Mouse (Mus musculus) limb, embryonic 11.5 days (tissue): Measurements from ENCODE around the gene Dync2h1. TPM values are rescaled to one million over a fixed set of nuclear protein-coding genes. Genes with fewer than 3 reads are reported as not detected.
"Not testable (repeated sequence)": the region's sequence is repeated elsewhere in the genome, so short reads cannot be mapped to it uniquely, and the experiment has no call there.

Experiments
- ATAC-seq: fragments of 200-750 bp; cut with Nextera tagmentation; 2 replicates; pipeline ENCODE4 v1.8.0; 2017; ENCODE audit warnings: low read depth; ENCODE audit not compliant: insufficient number of reproducible peaks, low FRiP score, low TSS enrichment
- DNase-seq: peaks from one replicate; pipeline ENCODE4 v3.0.0-alpha.2; 2015; ENCODE audit warnings: low spot score
- H3K27ac ChIP-seq: fragments of 300-500 bp; sonication (generic); replicated peaks from 2 replicates; pipeline ENCODE4 v1.5.1; 2014; ENCODE audit warnings: low read depth, mild to moderate bottlenecking, low read length
- H3K27me3 ChIP-seq: fragments of 300-500 bp; sonication (generic); 2 replicates; pipeline ENCODE4 v1.6.1; 2014; ENCODE audit warnings: mild to moderate bottlenecking, low read length, mixed read lengths; ENCODE audit not compliant: control insufficient read depth, insufficient read depth
- H3K36me3 ChIP-seq: fragments of 300-500 bp; sonication (generic); 2 replicates; pipeline ENCODE4 v1.6.1; 2014; ENCODE audit warnings: mild to moderate bottlenecking, low read length, moderate library complexity, mixed read lengths; ENCODE audit not compliant: control insufficient read depth, insufficient read depth
- H3K4me1 ChIP-seq: fragments of 300-500 bp; sonication (generic); 2 replicates; pipeline ENCODE4 v1.6.1; 2014; ENCODE audit warnings: low read length, mixed read lengths; ENCODE audit not compliant: control insufficient read depth, insufficient read depth
- H3K4me2 ChIP-seq: fragments of 300-500 bp; sonication (generic); 2 replicates; pipeline ENCODE4 v1.6.1; 2014; ENCODE audit warnings: low read depth, mild to moderate bottlenecking, moderate library complexity; ENCODE audit not compliant: severe bottlenecking
- H3K4me3 ChIP-seq: fragments of 300-500 bp; sonication (generic); 2 replicates; pipeline ENCODE4 v1.5.1; 2014; ENCODE audit warnings: low read depth, low read length
- H3K9ac ChIP-seq: fragments of 300-500 bp; sonication (generic); 2 replicates; pipeline ENCODE4 v1.6.1; 2014; ENCODE audit warnings: mild to moderate bottlenecking, low read length
- H3K9me3 ChIP-seq: fragments of 300-500 bp; sonication (generic); 2 replicates; pipeline ENCODE4 v1.6.1; 2016; ENCODE audit warnings: low read length; ENCODE audit not compliant: control insufficient read depth
- WGBS: fragments of 180-500 bp; shearing (Covaris S2); extraction: QIAGEN DNeasy Blood & Tissue Kit; methylation state at CpG from one replicate; pipeline ENCODE4 v1.1.7; 2014; 5-methylcytosine and 5-hydroxymethylcytosine counted together
- polyA plus RNA-seq: library from polyadenylated mRNA; unstranded; fragments of >200 nt; fragmentation: Nextera tagmentation; extraction: Ambion mirVana; gene quantifications from 2 replicates; pipeline ENCODE4 v1.2.1, GENCODE M21; 2014

The Dync2h1 gene
- 22.6 and 23.0 TPM in 2 replicates for polyA plus RNA-seq

DNA sequence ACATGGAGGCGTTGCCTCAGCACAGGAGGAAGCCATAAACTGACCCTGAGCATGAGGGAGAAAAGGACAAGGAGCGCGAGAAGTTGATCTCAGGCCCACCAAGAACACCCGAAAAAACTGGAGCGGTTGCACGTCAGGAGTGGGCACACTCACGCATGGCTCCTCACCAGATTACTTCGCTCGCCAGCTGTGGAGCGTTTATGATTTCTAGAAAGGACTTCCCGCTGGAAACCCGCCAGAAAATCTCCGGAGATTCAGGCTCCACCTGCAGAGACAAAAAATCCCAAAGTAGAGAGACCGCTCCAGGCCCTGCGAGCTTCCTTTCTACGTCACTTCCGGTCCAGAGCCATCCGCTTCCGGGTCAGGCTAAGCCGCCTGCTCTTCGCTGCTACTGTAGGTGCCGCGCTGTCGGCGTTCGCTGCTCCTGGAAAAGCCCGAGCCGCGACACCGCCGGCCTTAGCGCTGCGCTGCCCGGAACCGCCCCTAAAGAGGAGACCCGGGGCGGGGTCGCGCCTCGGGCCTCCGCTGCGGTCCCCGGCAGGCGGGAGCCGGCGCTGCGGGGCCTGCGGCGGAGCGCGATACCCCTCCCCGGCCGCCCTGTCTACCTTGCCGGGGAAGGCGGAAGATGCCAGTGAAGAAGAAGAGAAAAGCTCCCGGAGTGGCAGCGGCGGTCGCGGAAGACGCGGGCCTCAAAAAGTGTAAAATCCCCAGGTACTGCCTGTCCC lies at the start of gene Dync2h1, which contains the start of gene Dcun1d5:
TSS of gene Dync2h1 (minus strand) at position 275 of the 725 bp plus-strand sequence.
TSS of gene Dcun1d5 (plus strand) at position 349 of the 725 bp plus-strand sequence.
- DNase-seq, result peak; percentile 92

DNA sequence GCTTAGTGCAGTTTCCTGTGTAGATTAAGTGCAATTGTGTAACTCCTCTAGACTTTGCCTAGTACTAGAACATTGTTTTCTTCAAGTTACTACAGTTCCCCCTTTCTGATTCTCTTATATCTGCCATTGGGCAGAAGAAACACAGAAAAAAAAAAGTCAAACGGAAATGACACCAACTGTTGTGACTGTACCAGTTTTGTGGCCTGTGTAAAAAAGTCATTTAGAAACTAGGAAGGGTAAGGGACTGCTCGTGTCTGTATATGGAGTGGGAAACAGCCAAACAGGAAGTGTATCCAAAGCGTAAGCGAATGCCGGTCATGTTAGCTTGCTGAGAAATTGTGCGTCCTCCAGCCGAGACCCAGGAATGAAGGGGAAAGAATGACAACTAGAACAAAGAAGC lies 37.2 kb upstream of the Dync2h1 start:
- Histone ChIP-seq H3K4me3 (no peak overlapping the region), H3K4me1 (no peaks in the 10 kb centered on the region), H3K27me3 (no peaks in the 10 kb centered on the region), H3K4me2 (no peak overlapping the region), H3K27ac (no peak overlapping the region), H3K9ac (no peak overlapping the region), H3K36me3 (no peaks in the 10 kb centered on the region), H3K9me3 (no peaks in the 10 kb centered on the region)
- no peak for DNase-seq
- 88% methylated on average over 7 of the region's 7 CpGs for WGBS
- ATAC-seq, result no peak

More for the DNA sequence above, at the start of gene Dync2h1, which contains the start of gene Dcun1d5:
- WGBS, result under 1% methylated on average over 54 of the region's 62 CpGs
- Histone ChIP-seq H3K36me3 (no peaks in the 10 kb centered on the region; the same call in 1 of the 2 replicates), H3K4me3 (peak within 1 kb of the TSS; percentile 88), H3K9ac (peak within 1 kb of the TSS; percentile 84), H3K27me3 (no peaks in the 10 kb centered on the region), H3K27ac (peak within 1 kb of the TSS; percentile 94), H3K4me2 (peak within 1 kb of the TSS; percentile 72), H3K4me1 (no peaks in the 10 kb centered on the region), H3K9me3 (no peaks in the 10 kb centered on the region)
- peak; percentile 99 for ATAC-seq

DNA sequence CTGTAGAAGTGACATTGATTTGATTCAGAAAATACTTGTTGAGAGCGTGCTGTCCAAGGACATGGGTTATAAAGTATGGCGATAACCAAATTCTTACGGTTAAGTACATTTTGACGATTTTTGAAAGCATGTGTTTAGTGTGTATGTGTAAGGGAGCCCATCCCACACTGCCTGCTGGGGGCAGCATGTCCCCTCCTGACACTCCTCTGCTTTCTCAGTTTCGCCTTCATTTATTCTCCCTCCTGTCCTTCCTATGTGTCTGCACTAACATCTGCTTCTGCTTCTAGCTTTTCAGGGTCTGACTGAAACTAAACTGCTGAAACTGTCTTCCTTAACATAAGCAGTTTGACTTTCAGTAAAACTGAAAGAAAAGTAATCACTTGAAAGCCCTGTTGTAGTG lies 36.8 kb upstream of the Dync2h1 start:
- Histone ChIP-seq H3K9ac (no peak overlapping the region), H3K4me2 (no peak overlapping the region), H3K27ac (no peak overlapping the region), H3K27me3 (no peaks in the 10 kb centered on the region), H3K4me1 (no peaks in the 10 kb centered on the region), H3K9me3 (no peaks in the 10 kb centered on the region), H3K36me3 (no peaks in the 10 kb centered on the region), H3K4me3 (no peak overlapping the region)
- no peak for DNase-seq
- 88% methylated on average over 5 of the region's 5 CpGs for WGBS
- ATAC-seq, result no peak

DNA sequence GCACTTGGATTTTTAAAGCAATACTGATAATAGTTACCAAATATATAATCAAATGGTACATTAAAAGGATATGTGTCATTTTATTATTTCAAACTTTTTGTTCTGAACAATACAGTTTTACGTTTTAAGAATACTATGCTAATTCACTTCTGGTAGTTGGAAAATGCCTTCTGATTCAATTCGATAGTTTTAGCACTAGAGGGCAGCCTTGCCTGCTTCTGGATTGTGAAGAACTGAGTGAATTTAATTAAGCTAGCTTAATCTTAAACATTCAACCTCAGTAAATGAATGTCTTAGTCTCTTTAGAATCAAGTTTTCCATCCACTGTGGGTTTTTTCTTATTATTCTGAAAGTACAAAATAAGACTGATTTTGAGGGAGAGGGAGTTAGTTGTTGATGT lies 32.0 kb upstream of the Dync2h1 start:
- Histone ChIP-seq H3K9ac (no peak overlapping the region), H3K27ac (no peak overlapping the region), H3K4me1 (no peaks in the 10 kb centered on the region), H3K4me2 (no peak overlapping the region), H3K9me3 (no peaks in the 10 kb centered on the region), H3K36me3 (no peaks in the 10 kb centered on the region), H3K4me3 (no peak overlapping the region), H3K27me3 (no peaks in the 10 kb centered on the region)
- WGBS, result 55% methylated on average over 2 of the region's 2 CpGs
- no peak for DNase-seq
- no peak for ATAC-seq

DNA sequence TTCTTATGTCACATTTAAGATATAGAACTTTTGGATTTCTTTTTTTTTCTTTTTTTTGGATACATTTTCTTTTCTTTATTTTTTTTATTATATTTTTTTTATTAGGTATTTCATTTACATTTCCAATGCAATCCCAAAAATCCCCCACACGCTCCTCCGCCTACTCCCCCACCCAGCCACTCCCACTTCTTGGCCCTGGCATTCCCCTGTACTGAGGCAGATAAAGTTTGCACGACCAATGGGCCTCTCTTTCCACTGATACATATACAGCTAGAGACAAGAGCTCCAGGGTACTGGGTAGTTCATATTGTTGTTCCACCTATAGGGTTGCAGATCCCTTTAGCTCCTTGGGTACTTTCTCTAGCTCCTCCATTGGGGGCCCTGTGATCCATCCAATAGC lies 6.4 kb upstream of the Dync2h1 start:
- H3K27ac ChIP-seq, H3K4me1 ChIP-seq, H3K4me3 ChIP-seq, H3K36me3 ChIP-seq, H3K4me2 ChIP-seq, H3K9ac ChIP-seq, H3K9me3 ChIP-seq, H3K27me3 ChIP-seq, ATAC-seq, DNase-seq: not testable (repeated sequence)
- WGBS, result 94% methylated on average over 3 of the region's 3 CpGs

DNA sequence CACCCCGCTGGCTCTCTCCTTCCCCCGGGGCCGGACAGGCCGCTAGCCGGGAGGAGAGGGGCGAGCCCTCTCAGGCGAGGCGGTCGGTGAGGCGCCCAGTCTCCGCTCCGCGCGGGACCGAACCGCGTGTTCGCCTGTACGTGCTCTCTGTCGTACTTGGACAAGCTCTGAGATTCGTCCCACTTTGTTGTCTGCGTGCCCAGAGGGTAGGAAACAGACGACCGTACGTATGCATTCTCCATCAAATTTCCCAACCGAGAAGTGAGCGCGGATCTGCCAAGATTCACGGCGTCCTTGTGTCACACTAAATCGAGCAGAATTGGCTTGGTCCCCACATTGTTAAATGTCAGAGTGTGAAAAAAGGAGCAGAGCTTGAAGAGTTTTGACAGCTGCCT lies 648 bp upstream of the Dync2h1 start:
- whole genome bisulfite sequencing, result under 1% methylated on average over 26 of the region's 31 CpGs
- Histone ChIP-seq H3K36me3 (no peaks in the 10 kb centered on the region; the same call in 1 of the 2 replicates), H3K4me3 (peak overlapping the region; percentile 88), H3K4me2 (peak overlapping the region; percentile 72), H3K9me3 (no peaks in the 10 kb centered on the region), H3K27me3 (no peaks in the 10 kb centered on the region), H3K9ac (peak overlapping the region; percentile 84), H3K27ac (peak overlapping the region; percentile 94), H3K4me1 (no peaks in the 10 kb centered on the region)
- peak; percentile 75 for ATAC-seq
- DNase-seq, result peak; percentile 55

DNA sequence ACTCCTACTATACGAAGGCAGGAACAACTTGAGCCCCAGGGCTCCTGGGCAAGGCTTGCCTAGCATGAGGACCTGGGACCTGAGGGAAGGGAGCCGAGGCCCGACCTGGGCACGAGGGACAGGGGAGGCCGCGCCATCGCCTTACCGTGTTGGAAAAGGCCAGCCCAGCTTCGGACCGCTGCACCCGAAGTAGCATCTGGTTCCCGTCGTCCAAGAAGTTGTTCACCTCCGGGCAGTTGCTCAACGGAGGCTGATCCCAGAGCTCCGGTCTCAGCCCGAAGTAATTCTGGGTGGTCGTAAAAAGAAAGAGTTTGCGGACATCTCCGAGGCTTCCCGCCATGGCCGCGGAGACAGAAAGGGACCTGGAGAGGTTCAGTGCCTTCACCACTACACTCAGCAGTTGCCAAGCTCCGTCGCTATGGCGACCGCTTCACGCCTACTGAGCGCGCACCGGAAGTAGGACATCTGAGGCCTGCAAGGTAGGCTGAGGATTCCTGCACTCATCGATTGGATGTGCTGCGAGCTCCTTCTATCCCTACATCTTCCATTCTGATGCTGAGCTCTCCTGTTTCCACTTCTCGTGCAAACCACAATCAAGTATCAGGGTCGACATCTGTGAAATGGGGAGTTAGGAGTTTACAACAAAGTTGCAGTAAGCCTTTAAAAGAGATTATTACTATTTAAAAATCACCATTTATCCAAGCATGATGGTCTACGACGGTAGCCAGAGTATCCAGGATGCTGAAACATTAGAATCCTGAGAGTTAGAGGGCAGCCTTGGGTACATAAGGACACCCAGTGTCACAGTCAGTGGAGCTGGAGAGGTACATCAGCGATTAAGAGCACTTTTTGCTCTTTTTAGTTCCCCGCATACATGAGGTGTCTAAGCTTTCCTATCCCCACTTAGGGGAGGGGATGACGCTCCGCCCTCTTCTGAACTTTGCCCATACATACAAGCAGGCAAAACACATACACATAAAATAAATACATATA lies 7.3 kb downstream of the Dync2h1 start:
- peak; percentile 92 for DNase-seq
- 11% methylated on average over 41 of the region's 41 CpGs for WGBS
- ATAC-seq, result peak; percentile 98
- Histone ChIP-seq H3K27me3 (no peaks in the 10 kb centered on the region), H3K9ac (peak overlapping the region; percentile 65), H3K4me3 (peak overlapping the region; percentile 51), H3K27ac (no peak overlapping the region), H3K4me2 (peak overlapping the region; percentile 70), H3K9me3 (no peaks in the 10 kb centered on the region), H3K36me3 (no peaks in the 10 kb centered on the region; the same call in 1 of the 2 replicates), H3K4me1 (no peaks in the 10 kb centered on the region)

DNA sequence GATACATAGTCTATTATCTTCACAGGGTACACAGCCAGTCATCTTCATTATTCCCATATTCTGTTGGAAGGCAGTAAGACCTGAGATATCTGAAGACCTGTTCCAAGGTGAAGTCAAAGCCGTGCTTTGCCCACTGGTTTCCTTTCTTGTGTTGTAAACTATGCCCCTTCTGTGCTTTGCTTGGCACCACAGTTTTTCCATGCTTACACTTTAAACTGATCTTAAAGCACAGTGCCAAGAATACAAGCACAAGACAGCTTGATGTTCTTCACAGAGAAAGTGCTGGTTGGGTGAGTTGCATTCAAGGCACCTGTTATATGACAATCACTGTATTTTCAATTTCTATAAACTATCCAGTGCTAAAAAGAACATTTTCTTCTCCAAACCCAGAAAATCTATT lies 10.5 kb downstream of the Dync2h1 start:
- 86% methylated on average over 1 of the region's 1 CpGs for WGBS
- H3K36me3 ChIP-seq, result no peaks in the 10 kb centered on the region
- no peak overlapping the region for H3K4me3 ChIP-seq
- no peak overlapping the region for H3K4me2 ChIP-seq
- H3K9ac ChIP-seq, result no peak overlapping the region
- no peaks in the 10 kb centered on the region for H3K27me3 ChIP-seq
- ATAC-seq (no peak), DNase-seq (no peak)
- no peaks in the 10 kb centered on the region for H3K9me3 ChIP-seq
- H3K4me1 ChIP-seq, result no peaks in the 10 kb centered on the region
- no peak overlapping the region for H3K27ac ChIP-seq
